Mouse (Mus musculus) cerebellum, adult 2 months (tissue): ENCODE results near the gene Nfx1. TPM values are rescaled to one million over a fixed set of nuclear protein-coding genes. Genes with fewer than 3 reads are reported as not detected.

ENCODE experiments used
- DNase-seq, 2 experiments: peaks; one replicate each; pipeline ENCODE4 v3.0.0; 2021
- H3K27ac ChIP-seq: fragments of 200-500 bp; 2 replicates; pipeline ENCODE4 v1.5.1; 2012; ENCODE audit warnings: low read length, control low read depth, inconsistent platforms; ENCODE audit not compliant: insufficient read depth
- H3K27me3 ChIP-seq: fragments of 200-500 bp; 2 replicates; pipeline ENCODE4 v1.6.1; 2012; ENCODE audit warnings: inconsistent platforms, mild to moderate bottlenecking, low read length, moderate library complexity; ENCODE audit not compliant: control insufficient read depth, insufficient read depth
- H3K4me1 ChIP-seq: fragments of 200-500 bp; 2 replicates; pipeline ENCODE4 v1.6.1; 2011; ENCODE audit warnings: low read length; ENCODE audit not compliant: control insufficient read depth, insufficient read depth
- H3K4me3 ChIP-seq: fragments of 200-500 bp; replicated peaks from 2 replicates; pipeline ENCODE3; 2011; ENCODE audit warnings: mild to moderate bottlenecking, low read depth, low read length, control low read depth; ENCODE audit not compliant: insufficient read depth
- CTCF ChIP-seq: fragments of 200-500 bp; IDR thresholded peaks from 2 replicates; pipeline ENCODE4 v1.5.1; 2011; ENCODE audit warnings: low read depth, mild to moderate bottlenecking, control low read depth, low read length, moderate library complexity, borderline replicate concordance; ENCODE audit not compliant: insufficient read depth
- POLR2A ChIP-seq: fragments of 200-500 bp; IDR thresholded peaks from 2 replicates; pipeline ENCODE4 v1.6.1; 2011; ENCODE audit warnings: low read length, control low read depth, borderline replicate concordance; ENCODE audit not compliant: insufficient read depth
- WGBS: fragments of 180-500 bp; shearing (Covaris S2); methylation state at CpG from one replicate; pipeline ENCODE4 v1.1.7; 2018; 5-methylcytosine and 5-hydroxymethylcytosine counted together
- polyA plus RNA-seq: library from polyadenylated mRNA; depleted of rRNA; stranded (reverse); fragments of >200 nt; gene quantifications from 2 replicates; pipeline ENCODE4 v1.2.3, GENCODE M21; 2012; rRNA removed

Nfx1 gene
- polyA plus RNA-seq, 1 experiment, result 96.8 TPM

GRCm38 (mm10) chr4:41071500-41072429 lies 101.1 kb downstream of the Nfx1 start:
- H3K27me3 ChIP-seq, result no peaks in the 10 kb centered on the region
- 40% methylated on average over 14 of the region's 14 CpGs for WGBS
- DNase-seq, result peak; percentile 55 to 58
- H3K4me1 ChIP-seq, result no peaks in the 10 kb centered on the region
- no peak for TF ChIP-seq CTCF
- no peak for TF ChIP-seq POLR2A
- no peak overlapping the region for H3K27ac ChIP-seq
- H3K4me3 ChIP-seq, result no peak overlapping the region

DNA sequence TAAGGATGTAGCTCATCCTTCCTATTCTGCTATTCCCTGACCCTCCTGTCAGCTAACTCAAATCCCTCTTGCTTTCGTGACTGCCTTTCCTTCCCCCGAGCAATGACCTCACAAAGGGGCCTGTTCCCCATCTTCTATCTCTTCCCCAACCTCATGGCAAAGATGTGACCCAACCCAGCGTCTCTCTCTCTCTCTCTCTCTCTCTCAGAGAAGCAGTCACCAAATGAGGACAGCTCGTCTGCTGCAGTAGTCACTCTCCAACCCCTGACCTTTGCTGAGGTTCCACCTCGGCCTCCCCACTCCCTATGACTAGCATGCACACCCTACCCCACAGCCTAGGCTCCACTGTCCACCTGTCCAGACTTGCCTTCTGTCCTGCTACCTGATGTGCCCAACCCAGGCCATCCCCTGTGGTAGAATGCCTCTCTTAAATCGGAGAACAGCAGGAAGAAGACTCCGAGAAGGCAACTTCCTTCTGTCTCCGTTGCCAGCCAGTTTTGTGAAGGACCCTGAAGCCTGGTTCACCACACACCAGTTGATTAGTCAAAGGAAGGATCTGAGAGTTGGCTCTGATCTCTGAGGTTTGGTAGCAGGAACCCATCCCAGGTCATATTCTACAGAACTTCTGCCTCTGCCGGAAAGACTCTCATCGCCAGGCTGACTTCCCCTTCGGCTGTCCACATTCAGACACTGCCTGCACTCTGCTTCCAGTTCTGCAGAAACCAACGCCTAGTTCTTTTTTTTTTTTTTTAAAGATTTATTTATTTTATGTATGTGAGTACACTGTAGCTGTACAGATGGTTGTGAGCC lies 102.5 kb downstream of the Nfx1 start:
- Histone ChIP-seq H3K4me1 (no peaks in the 10 kb centered on the region), H3K4me3 (no peak overlapping the region), H3K27ac (no peak overlapping the region), H3K27me3 (no peaks in the 10 kb centered on the region)
- 90% methylated on average over 12 of the region's 12 CpGs for WGBS
- DNase-seq, result no peak
- TF ChIP-seq POLR2A (no peak), CTCF (no peak)

DNA sequence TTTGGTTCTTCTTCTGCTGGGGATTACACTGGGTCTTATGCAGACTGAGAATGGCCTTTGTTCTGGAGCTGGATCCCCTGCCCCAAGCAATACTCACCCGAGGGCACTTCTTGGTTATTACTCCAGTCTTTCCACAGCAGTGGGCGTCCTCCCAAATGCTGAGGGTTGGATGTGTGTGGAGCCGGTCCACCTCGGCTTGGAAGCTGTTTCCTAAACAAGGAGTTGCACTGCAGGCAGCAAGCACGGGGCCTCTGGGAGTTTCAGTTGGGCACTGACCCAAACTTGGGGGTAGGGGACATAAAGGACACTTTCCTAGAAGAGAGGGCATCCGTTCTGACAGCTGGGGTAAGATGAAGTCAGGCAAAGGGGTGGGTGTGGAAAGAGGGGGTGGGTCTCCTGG lies 103.8 kb downstream of the Nfx1 start:
- H3K27me3 ChIP-seq, result no peaks in the 10 kb centered on the region
- TF ChIP-seq CTCF, result no peak
- no peak for TF ChIP-seq POLR2A
- 41% methylated on average over 6 of the region's 6 CpGs for WGBS
- H3K4me1 ChIP-seq, result no peaks in the 10 kb centered on the region
- H3K27ac ChIP-seq, result no peak overlapping the region
- no peak overlapping the region for H3K4me3 ChIP-seq
- DNase-seq, result no peak

Other genes starting within 250 kb of the Nfx1 start
- gene Dnaja1, start 248.8 kb upstream of the Nfx1 start, polyA plus RNA-seq, result 83.7 and 93.0 TPM in 2 replicates
- 57.0 and 57.8 TPM in 2 replicates for gene Smu1, start 213.0 kb upstream of the Nfx1 start, polyA plus RNA-seq
- gene B4galt1, start 116.9 kb upstream of the Nfx1 start, polyA plus RNA-seq, result 3.2 and 3.5 TPM in 2 replicates
- gene Spink4, start 50.9 kb upstream of the Nfx1 start, polyA plus RNA-seq, result 0.57 TPM in 1 of 2 replicates, not detected in the other
- 143 and 159 TPM in 2 replicates for gene Bag1, start 22.6 kb upstream of the Nfx1 start, polyA plus RNA-seq
- 118 and 125 TPM in 2 replicates for gene Chmp5, start 22.5 kb upstream of the Nfx1 start, polyA plus RNA-seq
- not detected in 2 replicates for gene Aqp7, start 77.2 kb downstream of the Nfx1 start, polyA plus RNA-seq
- gene Aqp3, start 127.3 kb downstream of the Nfx1 start, polyA plus RNA-seq, result 0.05 TPM in 1 of 2 replicates, not detected in the other
- gene Nol6, start 153.5 kb downstream of the Nfx1 start, polyA plus RNA-seq, result 61.2 and 63.6 TPM in 2 replicates
- 109 and 135 TPM in 2 replicates for gene Ube2r2, start 164.8 kb downstream of the Nfx1 start, polyA plus RNA-seq